Mouse (Mus musculus) limb, embryonic 10.5 days (tissue): ENCODE measurements around the gene Hax1. TPM values are rescaled to one million over a fixed set of nuclear protein-coding genes. Genes with fewer than 3 reads are reported as not detected.

ENCODE experiments used
- DNase-seq: peaks from one replicate; pipeline ENCODE4 v3.0.0-alpha.2; 2017; ENCODE audit warnings: low spot score
- H3K27ac ChIP-seq: fragments of 300-500 bp; sonication (generic); 2 replicates; pipeline ENCODE4 v1.5.1; 2016; ENCODE audit warnings: mild to moderate bottlenecking
- H3K27me3 ChIP-seq: fragments of 300-500 bp; sonication (generic); 2 replicates; pipeline ENCODE4 v1.6.1; 2016; ENCODE audit warnings: low read depth, mild to moderate bottlenecking; ENCODE audit not compliant: poor library complexity, severe bottlenecking
- H3K36me3 ChIP-seq: fragments of 300-500 bp; sonication (generic); 2 replicates; pipeline ENCODE4 v1.6.1; 2016; ENCODE audit warnings: mild to moderate bottlenecking, moderate library complexity
- H3K4me1 ChIP-seq: fragments of 300-500 bp; sonication (generic); 2 replicates; pipeline ENCODE4 v1.6.1; 2016
- H3K4me3 ChIP-seq: fragments of 300-500 bp; sonication (generic); 2 replicates; pipeline ENCODE4 v1.5.1; 2016; ENCODE audit warnings: mild to moderate bottlenecking, moderate library complexity
- H3K9me3 ChIP-seq: fragments of 300-500 bp; sonication (generic); replicated peaks from 2 replicates; pipeline ENCODE4 v1.6.1; 2016; ENCODE audit warnings: mild to moderate bottlenecking
- WGBS: fragments of 180-500 bp; shearing (Covaris S2); methylation state at CpG from one replicate; pipeline ENCODE4 v1.1.7; 2016; 5-methylcytosine and 5-hydroxymethylcytosine counted together
- polyA plus RNA-seq: library from polyadenylated mRNA; unstranded; fragments of >200 nt; fragmentation: Nextera tagmentation; extraction: Ambion mirVana; gene quantifications from 2 replicates; pipeline ENCODE4 v1.2.1, GENCODE M21; 2016

Gene Hax1
- polyA plus RNA-seq, result 308 and 315 TPM in 2 replicates

- WGBS, result under 1% methylated on average over 26 of the region's 26 CpGs
- peak; percentile 97 for DNase-seq
- H3K36me3 ChIP-seq, result peaks cover 72% of the 10 kb centered on the region
- peaks cover 26% of the 10 kb centered on the region for H3K4me1 ChIP-seq
- peak within 1 kb of the TSS; percentile 69 for H3K4me3 ChIP-seq
- H3K27ac ChIP-seq, result peak within 1 kb of the TSS; percentile 95
- no peaks in the 10 kb centered on the region for H3K27me3 ChIP-seq
- H3K9me3 ChIP-seq, result no peaks in the 10 kb centered on the region
Observed at GRCm38 (mm10) chr3:89998612-89999054, at the start of gene Hax1. TSS of gene Hax1 (minus strand) at chr3:89998780.

- 98% methylated on average over 1 of the region's 1 CpGs for WGBS
- H3K27me3 ChIP-seq, result no peaks in the 10 kb centered on the region
- DNase-seq, result no peak
- H3K4me1 ChIP-seq, result no peaks in the 10 kb centered on the region
- no peaks in the 10 kb centered on the region for H3K9me3 ChIP-seq
- no peak overlapping the region for H3K27ac ChIP-seq
- no peak overlapping the region for H3K4me3 ChIP-seq
- H3K36me3 ChIP-seq, result peaks cover 99% of the 10 kb centered on the region
Observed at GRCm38 (mm10) chr3:90036263-90036662, 37.7 kb upstream of the Hax1 start.

GRCm38 (mm10) chr3:90034653-90035052, 36.1 kb upstream of the Hax1 start:
- 93% methylated on average over 2 of the region's 2 CpGs for WGBS
- Histone ChIP-seq H3K4me3 (no peak overlapping the region), H3K4me1 (no peaks in the 10 kb centered on the region), H3K27me3 (no peaks in the 10 kb centered on the region), H3K9me3 (no peaks in the 10 kb centered on the region), H3K36me3 (peaks cover 99% of the 10 kb centered on the region), H3K27ac (no peak overlapping the region)
- DNase-seq, result no peak

- H3K36me3 ChIP-seq, result peaks cover 100% of the 10 kb centered on the region
- H3K4me1 ChIP-seq, result no peaks in the 10 kb centered on the region
- no peaks in the 10 kb centered on the region for H3K9me3 ChIP-seq
- no peak for DNase-seq
- no peaks in the 10 kb centered on the region for H3K27me3 ChIP-seq
- WGBS, result 92% methylated on average over 4 of the region's 4 CpGs
- H3K27ac ChIP-seq, result no peak overlapping the region
- H3K4me3 ChIP-seq, result no peak overlapping the region
Observed at GRCm38 (mm10) chr3:90016626-90017025, 18.0 kb upstream of the Hax1 start.

GRCm38 (mm10) chr3:90010291-90010690, 11.7 kb upstream of the Hax1 start:
- 90% methylated on average over 2 of the region's 2 CpGs for WGBS
- no peaks in the 10 kb centered on the region for H3K27me3 ChIP-seq
- peaks cover 100% of the 10 kb centered on the region for H3K36me3 ChIP-seq
- H3K9me3 ChIP-seq, result no peaks in the 10 kb centered on the region
- no peak overlapping the region for H3K27ac ChIP-seq
- no peak overlapping the region for H3K4me3 ChIP-seq
- H3K4me1 ChIP-seq, result 0 out of 2 replicates have a peak, but pooled peaks cover 3% of the 10 kb centered on the region
- DNase-seq, result no peak

GRCm38 (mm10) chr3:90004091-90004796, 5.7 kb upstream of the Hax1 start:
- DNase-seq, result no peak
- WGBS, result 68% methylated on average over 3 of the region's 3 CpGs
- Histone ChIP-seq H3K4me3 (no peak overlapping the region), H3K36me3 (peaks cover 93% of the 10 kb centered on the region), H3K4me1 (peaks cover 24% of the 10 kb centered on the region), H3K27me3 (no peaks in the 10 kb centered on the region), H3K27ac (peak overlapping the region; percentile 50; the same call in 1 of the 2 replicates), H3K9me3 (no peaks in the 10 kb centered on the region)

- H3K27me3 ChIP-seq, result no peaks in the 10 kb centered on the region
- H3K27ac ChIP-seq, result peak overlapping the region; percentile 95
- H3K36me3 ChIP-seq, result peaks cover 72% of the 10 kb centered on the region
- H3K4me1 ChIP-seq, result peaks cover 33% of the 10 kb centered on the region
- 87% methylated on average over 4 of the region's 4 CpGs for WGBS
- no peak for DNase-seq
- H3K4me3 ChIP-seq, result peak overlapping the region; percentile 69; the same call in 1 of the 2 replicates
- no peaks in the 10 kb centered on the region for H3K9me3 ChIP-seq
Observed at GRCm38 (mm10) chr3:89999830-90000229, 1.2 kb upstream of the Hax1 start.

GRCm38 (mm10) chr3:89999090-89999489, 510 bp upstream of the Hax1 start:
- Histone ChIP-seq H3K9me3 (no peaks in the 10 kb centered on the region), H3K27ac (peak overlapping the region; percentile 95), H3K36me3 (peaks cover 72% of the 10 kb centered on the region), H3K27me3 (no peaks in the 10 kb centered on the region), H3K4me3 (peak overlapping the region; percentile 69), H3K4me1 (peaks cover 26% of the 10 kb centered on the region)
- peak; percentile 74 for DNase-seq
- 9% methylated on average over 8 of the region's 8 CpGs for WGBS

- 11% methylated on average over 23 of the region's 23 CpGs for WGBS
- DNase-seq, result peak; percentile 64
- peak overlapping the region; percentile 69 for H3K4me3 ChIP-seq
- H3K36me3 ChIP-seq, result peaks cover 72% of the 10 kb centered on the region
- no peaks in the 10 kb centered on the region for H3K27me3 ChIP-seq
- no peaks in the 10 kb centered on the region for H3K9me3 ChIP-seq
- H3K4me1 ChIP-seq, result peaks cover 26% of the 10 kb centered on the region
- peak overlapping the region; percentile 95 for H3K27ac ChIP-seq
Observed at GRCm38 (mm10) chr3:89997791-89998495, 637 bp downstream of the Hax1 start.

GRCm38 (mm10) chr3:89994807-89995515, 3.6 kb downstream of the Hax1 start:
- DNase-seq, result no peak
- peaks cover 19% of the 10 kb centered on the region for H3K4me1 ChIP-seq
- H3K27me3 ChIP-seq, result no peaks in the 10 kb centered on the region
- H3K36me3 ChIP-seq, result peaks cover 56% of the 10 kb centered on the region
- no peaks in the 10 kb centered on the region for H3K9me3 ChIP-seq
- no peak overlapping the region for H3K27ac ChIP-seq
- 92% methylated on average over 5 of the region's 5 CpGs for WGBS
- no peak overlapping the region for H3K4me3 ChIP-seq

GRCm38 (mm10) chr3:89987822-89988221, 10.8 kb downstream of the Hax1 start:
- Histone ChIP-seq H3K36me3 (peaks cover 12% of the 10 kb centered on the region), H3K9me3 (no peaks in the 10 kb centered on the region), H3K27ac (no peak overlapping the region), H3K27me3 (no peaks in the 10 kb centered on the region), H3K4me3 (no peak overlapping the region), H3K4me1 (no peaks in the 10 kb centered on the region)
- WGBS, result 91% methylated on average over 4 of the region's 4 CpGs
- no peak for DNase-seq

GRCm38 (mm10) chr3:89987211-89987610, 11.4 kb downstream of the Hax1 start:
- Histone ChIP-seq H3K27me3 (no peaks in the 10 kb centered on the region), H3K27ac (no peak overlapping the region), H3K9me3 (no peaks in the 10 kb centered on the region), H3K36me3 (peaks cover 7% of the 10 kb centered on the region; the same call in 1 of the 2 replicates), H3K4me3 (no peak overlapping the region), H3K4me1 (no peaks in the 10 kb centered on the region)
- WGBS, result 65% methylated on average over 3 of the region's 3 CpGs
- no peak for DNase-seq

GRCm38 (mm10) chr3:89982426-89982825, 16.2 kb downstream of the Hax1 start:
- Histone ChIP-seq H3K4me3 (no peak overlapping the region), H3K9me3 (no peaks in the 10 kb centered on the region), H3K27me3 (no peaks in the 10 kb centered on the region), H3K27ac (no peak overlapping the region), H3K36me3 (no peaks in the 10 kb centered on the region), H3K4me1 (no peaks in the 10 kb centered on the region)
- DNase-seq, result no peak
- 73% methylated on average over 5 of the region's 5 CpGs for WGBS
